Mouse (Mus musculus): ENCODE measurements at regions not wholly inside any gene's neighbourhood (a gene's known extent, or its start where the extent isn't known, plus 50 kb on each side); places are given as distances from the start of the nearest gene placed in this dataset.

DNA sequence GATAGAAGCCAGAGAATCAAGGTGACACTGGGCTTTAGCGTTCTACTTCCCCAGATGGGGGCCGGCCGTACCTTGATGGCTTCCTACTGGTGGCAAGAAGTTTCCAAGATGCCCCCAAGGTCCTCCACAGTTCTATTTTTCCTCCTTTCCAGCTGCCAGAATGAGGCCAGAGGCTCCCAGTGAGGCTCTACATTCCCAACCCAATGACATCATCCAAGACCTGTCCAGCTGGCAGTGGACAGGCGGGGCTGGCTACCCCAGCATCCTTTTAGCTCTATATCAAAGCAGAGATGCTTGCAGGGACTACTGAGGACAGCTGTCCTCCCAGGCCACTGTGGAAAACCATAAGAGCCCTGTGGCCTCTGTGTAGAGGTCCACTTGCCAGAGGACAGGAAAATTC is 53.8 kb upstream of the Stx16 start:
- Histone ChIP-seq H3K27ac (peak overlapping the region; percentile 13; the same call in 1 of the 2 replicates), H3K27me3 (ENCODE audit: insufficient read depth, poor library complexity, severe bottlenecking) (no peaks in the 10 kb centered on the region), H3K36me3 (no peaks in the 10 kb centered on the region), H3K9me3 (no peaks in the 10 kb centered on the region), H3K4me3 (no peak overlapping the region), H3K4me1 (replicated peaks) (peaks cover 26% of the 10 kb centered on the region)
- peak; percentile 1 for DNase-seq (ENCODE audit: low spot score)
- 90% methylated on average over 4 of the region's 4 CpGs for WGBS

DNA sequence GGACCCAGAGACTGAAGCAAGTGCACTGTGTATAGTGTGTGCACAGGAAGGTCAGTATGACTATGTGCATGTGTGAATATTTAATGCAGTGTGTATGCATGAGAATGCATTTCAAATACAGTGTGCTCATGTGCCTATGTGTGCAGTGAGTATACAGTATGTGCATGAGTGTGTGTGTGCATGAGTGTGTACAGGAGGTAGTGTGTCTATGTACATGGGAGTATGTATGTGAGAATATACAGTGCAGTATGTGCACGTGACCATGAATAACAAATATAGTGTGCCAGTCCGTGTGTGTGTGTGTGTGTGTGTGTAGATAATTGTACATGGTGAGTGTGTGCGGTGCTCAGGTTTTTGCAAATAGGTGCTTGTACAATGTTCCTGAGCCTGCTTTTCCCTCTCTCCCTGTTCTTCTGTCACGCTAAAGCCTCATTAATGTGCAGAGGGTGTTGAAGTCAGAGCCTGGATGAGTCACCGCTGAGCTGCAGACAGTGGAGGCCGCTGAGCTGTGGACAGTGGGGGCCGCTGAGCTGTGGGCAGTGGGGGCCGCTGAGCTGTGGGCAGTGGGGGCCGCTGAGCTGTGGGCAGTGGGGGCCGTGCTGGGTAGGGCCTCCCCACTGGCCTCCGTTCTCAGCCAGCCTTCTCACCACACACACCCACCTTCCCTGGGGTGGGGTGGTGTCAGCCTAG is 50.8 kb upstream of the Stx16 start:
- peak; percentile 1 for DNase-seq (ENCODE audit: low spot score)
- no peaks in the 10 kb centered on the region for H3K9me3 ChIP-seq
- H3K36me3 ChIP-seq: no peaks in the 10 kb centered on the region
- H3K4me1 ChIP-seq (replicated peaks): peaks cover 23% of the 10 kb centered on the region; the same call in 1 of the 2 replicates
- WGBS: 81% methylated on average over 11 of the region's 11 CpGs
- no peak overlapping the region for H3K4me3 ChIP-seq
- H3K27ac ChIP-seq: peak overlapping the region; percentile 60; the same call in 1 of the 2 replicates
- H3K27me3 ChIP-seq (ENCODE audit: insufficient read depth, poor library complexity, severe bottlenecking): no peaks in the 10 kb centered on the region

All from hindbrain, embryonic 10.5 days (tissue).